In the genomic region with DNA sequence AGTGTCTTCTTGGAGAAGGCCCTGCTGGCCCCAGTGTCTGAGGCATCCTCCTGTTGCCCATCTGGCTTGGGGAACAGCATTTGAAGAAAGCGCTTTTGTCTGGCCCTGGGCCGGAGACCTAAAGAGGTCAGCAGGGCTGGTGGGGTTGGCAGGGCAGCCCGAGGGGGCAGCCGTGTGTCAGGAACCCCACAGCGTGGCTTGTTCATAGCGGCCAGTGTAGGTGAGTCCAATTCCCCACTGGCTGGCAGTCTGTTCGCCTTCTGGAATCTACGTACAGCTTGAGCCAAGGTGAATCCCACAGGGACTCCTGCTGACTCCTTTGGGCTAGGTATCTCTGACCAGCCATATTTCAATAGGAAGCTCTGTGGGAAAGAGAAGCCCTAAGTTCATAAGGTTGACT, we compare ENCODE assay signal across 26 mouse cellular contexts. TPM values are rescaled to one million over a fixed set of nuclear protein-coding genes. Genes with fewer than 3 reads are reported as not detected.
DNase-seq lines count a peak whose midpoint lies in the region; ATAC-seq and TF ChIP-seq lines count a peak whose summit lies in the region.
"Had no signal": no experiment of that assay in that cellular context is flagged by ENCODE, and none has a peak within 500 bp of the region (broad histone marks: within the 10 kb centered on the region; RNA-seq: fewer than 3 reads in every experiment).

No protein-coding gene starts in this region.

- no peak overlapping the region for H3K4me3 ChIP-seq in cerebellum, adult 2 months (replicated peaks; ENCODE audit: insufficient read depth, low read depth, low read length)
- H3K4me3 ChIP-seq in forebrain, embryonic 11.5 days (ENCODE audit: low read depth, low read length): no peak overlapping the region
- no peak overlapping the region for H3K4me3 ChIP-seq in lung, adult 2 months (replicated peaks; ENCODE audit: extremely low read depth, low read depth, low read length)
- H3K4me3 ChIP-seq: embryonic facial prominence, embryonic 15.5 days; erythroblast, embryonic 14.5 days; forebrain, embryonic 10.5 days; forebrain, embryonic 15.5 days; heart, adult 2 months; hindbrain, embryonic 10.5 days; intestine, embryonic 15.5 days had no signal

- H3K27me3 ChIP-seq in cerebellum, adult 2 months (ENCODE audit: control insufficient read depth, insufficient read depth, low read length): no peaks in the 10 kb centered on the region
- H3K27me3 ChIP-seq in forebrain, embryonic 11.5 days (ENCODE audit: control insufficient read depth, insufficient read depth, low read length): no peaks in the 10 kb centered on the region
- H3K27me3 ChIP-seq: embryonic facial prominence, embryonic 15.5 days; forebrain, embryonic 15.5 days; intestine, embryonic 15.5 days had no signal

- peaks cover 21% of the 10 kb centered on the region for H3K4me1 ChIP-seq in cerebellum, adult 2 months (ENCODE audit: control insufficient read depth, insufficient read depth, low read length)
- no peaks in the 10 kb centered on the region for H3K4me1 ChIP-seq in forebrain, embryonic 11.5 days (replicated peaks; ENCODE audit: control insufficient read depth, insufficient read depth, low read length)
- H3K4me1 ChIP-seq in lung, adult 2 months (ENCODE audit: control insufficient read depth, insufficient read depth, low read length): no peaks in the 10 kb centered on the region
- H3K4me1 ChIP-seq: embryonic facial prominence, embryonic 15.5 days; forebrain, embryonic 15.5 days; intestine, embryonic 15.5 days had no signal

- 10% methylated on average over 8 of the region's 8 CpGs for WGBS in cerebellum, adult 2 months
- WGBS in forebrain, embryonic 11.5 days: 92% methylated on average over 8 of the region's 8 CpGs
- 92% methylated on average over 8 of the region's 8 CpGs for WGBS in lung, adult 2 months

- no peak overlapping the region for H3K9ac ChIP-seq in forebrain, embryonic 11.5 days (ENCODE audit: low read length)
- H3K9ac ChIP-seq: embryonic facial prominence, embryonic 15.5 days; forebrain, embryonic 15.5 days; hindbrain, embryonic 14.5 days; intestine, embryonic 15.5 days had no signal

- TF ChIP-seq POLR2A in cerebellum, adult 2 months (IDR thresholded peaks at IDR 0.05; ENCODE audit: borderline replicate concordance, insufficient read depth, low read length): no peak
- TF ChIP-seq POLR2A in lung, adult 2 months (IDR thresholded peaks at IDR 0.05; ENCODE audit: borderline replicate concordance, extremely low read depth, low read depth, low read length): no peak

- no peak overlapping the region for H3K4me2 ChIP-seq in forebrain, embryonic 11.5 days (ENCODE audit: low read depth, low read length, severe bottlenecking)
- H3K4me2 ChIP-seq: embryonic facial prominence, embryonic 15.5 days; forebrain, embryonic 15.5 days; heart, embryonic 11.5 days; hindbrain, embryonic 14.5 days; intestine, embryonic 15.5 days had no signal

- H3K9me3 ChIP-seq in forebrain, embryonic 11.5 days (ENCODE audit: control insufficient read depth, low read length): no peaks in the 10 kb centered on the region
- H3K9me3 ChIP-seq: embryonic facial prominence, embryonic 15.5 days; forebrain, embryonic 10.5 days; forebrain, embryonic 15.5 days; G1E; hindbrain, embryonic 10.5 days; intestine, embryonic 15.5 days had no signal

- ATAC-seq in cerebellum, adult (ENCODE audit: insufficient number of reproducible peaks, low FRiP score, low TSS enrichment): peak; percentile 54; the same call in 1 of the 2 replicates
- no peak for ATAC-seq in forebrain, embryonic 11.5 days (replicated peaks; ENCODE audit: low FRiP score)
- ATAC-seq: CD4-positive, CD25-positive, alpha-beta regulatory T cell, adult 4 months; forebrain, embryonic 15.5 days; intestine, embryonic 15.5 days had no signal

- H3K36me3 ChIP-seq in forebrain, embryonic 11.5 days (ENCODE audit: control insufficient read depth, insufficient read depth, low read length): no peaks in the 10 kb centered on the region
- H3K36me3 ChIP-seq: embryonic facial prominence, embryonic 15.5 days; forebrain, embryonic 15.5 days; intestine, embryonic 15.5 days had no signal

- DNase-seq in cerebellum, postnatal 4 days (ENCODE audit: low spot score in 2 of 2): no peak
- DNase-seq in cerebellum, adult 2 months: peak; percentile 77 to 86
- peak; percentile 67 to 79 for DNase-seq in cerebellum, postnatal 10 days
- DNase-seq in forebrain, embryonic 11.5 days (ENCODE audit: low spot score): no peak
- no peak for DNase-seq in adrenal gland, postnatal 4 days (ENCODE audit: low spot score in 2 of 2)
- no peak for DNase-seq in lung, adult 2 months
- DNase-seq: B cell, adult 2 months; embryo, embryonic 11 days; heart, adult 2 months; kidney, adult 18-20 months had no signal

- H3K27ac ChIP-seq in cerebellum, adult 2 months (ENCODE audit: insufficient read depth, low read length): no peak overlapping the region
- H3K27ac ChIP-seq in forebrain, embryonic 11.5 days (ENCODE audit: low read depth, low read length): no peak overlapping the region
- H3K27ac ChIP-seq: embryonic facial prominence, embryonic 15.5 days; forebrain, embryonic 10.5 days; forebrain, embryonic 15.5 days; heart, adult 2 months; hindbrain, embryonic 10.5 days; hindbrain, embryonic 14.5 days; intestine, embryonic 15.5 days had no signal

- no peak for TF ChIP-seq CTCF in cerebellum, adult 2 months (IDR thresholded peaks at IDR 0.05; ENCODE audit: borderline replicate concordance, insufficient read depth, low read depth, low read length)
- no peak for TF ChIP-seq CTCF in lung, adult 2 months (IDR thresholded peaks at IDR 0.05; ENCODE audit: insufficient read depth, low read length)

RNA-seq across cellular contexts. Expression of a gene that starts 1.1 kb away (rescaled TPM):
- polyA plus RNA-seq in cerebellum, adult 2 months (2012; rRNA removed): 0.05 TPM in 1 of 2 replicates, not detected in the other
- not detected in 2 replicates for polyA plus RNA-seq in forebrain, embryonic 11.5 days (2014; fragmentation: Nextera tagmentation; extraction: Ambion mirVana)
- not detected for total RNA-seq in adrenal gland, postnatal 4 days (2021)
- not detected in 2 replicates for polyA plus RNA-seq in lung, adult 2 months (2012; rRNA removed)
- total RNA-seq: adrenal gland, postnatal 10 days; G1E; gastrocnemius, adult 8-10 months; gastrocnemius, postnatal 4 days; heart, adult 2 months; heart, postnatal 25 days had no signal
- polyA plus RNA-seq: forebrain, embryonic 10.5 days; forebrain, embryonic 15.5 days; G1E; heart, adult 2 months; heart, embryonic 16.5 days; hindbrain, embryonic 10.5 days; intestine, embryonic 15.5 days had no signal

RNA-seq across cellular contexts. Expression of a gene that starts 30.4 kb away (rescaled TPM):
- polyA plus RNA-seq in cerebellum, adult 2 months (2012; rRNA removed): 104 and 111 TPM in 2 replicates
- 171 and 180 TPM in 2 replicates for polyA plus RNA-seq in forebrain, embryonic 11.5 days (2014; fragmentation: Nextera tagmentation; extraction: Ambion mirVana)
- 10 to 100 TPM; 60.6 to 69.8 TPM for total RNA-seq in adrenal gland, postnatal 4 days (2021)
- polyA plus RNA-seq in lung, adult 2 months (2012; rRNA removed): 13.1 and 24.7 TPM in 2 replicates

RNA-seq across cellular contexts. Expression of a gene that starts 31.2 kb away (rescaled TPM):
- polyA plus RNA-seq in cerebellum, adult 2 months (2012; rRNA removed): 34.7 and 35.1 TPM in 2 replicates
- polyA plus RNA-seq in forebrain, embryonic 11.5 days (2014; fragmentation: Nextera tagmentation; extraction: Ambion mirVana): 37.6 and 39.0 TPM in 2 replicates
- 10 to 100 TPM; 13.4 to 14.5 TPM for total RNA-seq in adrenal gland, postnatal 4 days (2021)
- polyA plus RNA-seq in lung, adult 2 months (2012; rRNA removed): 9.0 and 10.4 TPM in 2 replicates

RNA-seq across cellular contexts. Expression of a gene that starts 41.4 kb away (rescaled TPM):
- polyA plus RNA-seq in cerebellum, adult 2 months (2012; rRNA removed): 26.3 and 28.3 TPM in 2 replicates
- 32.2 and 36.1 TPM in 2 replicates for polyA plus RNA-seq in forebrain, embryonic 11.5 days (2014; fragmentation: Nextera tagmentation; extraction: Ambion mirVana)
- total RNA-seq in adrenal gland, postnatal 4 days (2021): 10 to 100 TPM; 21.3 to 25.8 TPM
- polyA plus RNA-seq in lung, adult 2 months (2012; rRNA removed): 6.4 and 9.1 TPM in 2 replicates

Comparison
In these comparisons a context has a peak if more than half of its experiments do, and no peak if none do; other contexts are left out.
1. DNase-seq: peak in cerebellum, adult 2 months (2 of 2) and cerebellum, postnatal 10 days (2 of 2); none in cerebellum, postnatal 4 days (0 of 2), forebrain, embryonic 11.5 days (single experiment), adrenal gland, postnatal 4 days (0 of 2) and lung, adult 2 months (single experiment).